Mouse (Mus musculus) hindbrain, postnatal 0 days (tissue): ENCODE results near the gene Pdia3. TPM values are rescaled to one million over a fixed set of nuclear protein-coding genes. Genes with fewer than 3 reads are reported as not detected.
"Not testable (repeated sequence)": the region's sequence is repeated elsewhere in the genome, so short reads cannot be mapped to it uniquely, and the experiment has no call there.

ENCODE experiments used
- ATAC-seq: fragments of 200-750 bp; cut with Nextera tagmentation; 2 replicates; pipeline ENCODE4 v1.8.0; 2017; ENCODE audit warnings: mild to moderate bottlenecking, moderate TSS enrichment, moderate library complexity
- DNase-seq: peaks from one replicate; pipeline ENCODE4 v3.0.0-alpha.2; 2015; ENCODE audit warnings: low spot score
- H3K27ac ChIP-seq: fragments of 300-500 bp; sonication (generic); 2 replicates; pipeline ENCODE4 v1.5.1; 2014; ENCODE audit warnings: mild to moderate bottlenecking
- H3K27me3 ChIP-seq: fragments of 300-500 bp; sonication (generic); 2 replicates; pipeline ENCODE4 v1.6.1; 2014; ENCODE audit warnings: low read length, mixed read lengths; ENCODE audit not compliant: insufficient read depth
- H3K36me3 ChIP-seq: fragments of 300-500 bp; sonication (generic); 2 replicates; pipeline ENCODE4 v1.6.1; 2014; ENCODE audit warnings: low read length, mixed read lengths; ENCODE audit not compliant: insufficient read depth
- H3K4me1 ChIP-seq: fragments of 300-500 bp; sonication (generic); 2 replicates; pipeline ENCODE4 v1.6.1; 2014; ENCODE audit warnings: antibody characterized with exemption, low read length, mixed read lengths; ENCODE audit not compliant: insufficient read depth
- H3K4me2 ChIP-seq: fragments of 300-500 bp; sonication (generic); 2 replicates; pipeline ENCODE4 v1.6.1; 2014; ENCODE audit warnings: low read depth, mild to moderate bottlenecking, low read length, moderate library complexity, mixed read lengths
- H3K4me3 ChIP-seq: fragments of 300-500 bp; sonication (generic); 2 replicates; pipeline ENCODE4 v1.5.1; 2014; ENCODE audit warnings: low read length
- H3K9ac ChIP-seq: fragments of 300-500 bp; sonication (generic); replicated peaks from 2 replicates; pipeline ENCODE4 v1.6.1; 2014; ENCODE audit warnings: mild to moderate bottlenecking, low read length, moderate library complexity, mixed read lengths
- H3K9me3 ChIP-seq: fragments of 300-500 bp; sonication (generic); 2 replicates; pipeline ENCODE4 v1.6.1; 2016; ENCODE audit warnings: low read length, mixed read lengths
- CTCF ChIP-seq: IDR thresholded peaks from 2 replicates; pipeline ENCODE4 v1.5.1; 2016; ENCODE audit warnings: antibody characterized with exemption, control low read depth, low read depth
- WGBS: fragments of 180-500 bp; shearing (Covaris S2); extraction: QIAGEN DNeasy Blood & Tissue Kit; methylation state at CpG from one replicate; pipeline ENCODE4 v1.1.7; 2014; 5-methylcytosine and 5-hydroxymethylcytosine counted together
- polyA plus RNA-seq: library from polyadenylated mRNA; unstranded; fragments of >200 nt; fragmentation: Nextera tagmentation; extraction: Ambion mirVana; gene quantifications from 2 replicates; pipeline ENCODE4 v1.2.1, GENCODE M21; 2015
- total RNA-seq: library from RNA; depleted of rRNA; stranded (reverse); fragments of >200 nt; gene quantifications from 2 replicates; pipeline ENCODE4 v1.2.3, GENCODE M21; 2014

The Pdia3 gene
- total and polyA plus RNA-seq, 2 experiments from 2014 or later = 47.4 to 296 TPM

DNA sequence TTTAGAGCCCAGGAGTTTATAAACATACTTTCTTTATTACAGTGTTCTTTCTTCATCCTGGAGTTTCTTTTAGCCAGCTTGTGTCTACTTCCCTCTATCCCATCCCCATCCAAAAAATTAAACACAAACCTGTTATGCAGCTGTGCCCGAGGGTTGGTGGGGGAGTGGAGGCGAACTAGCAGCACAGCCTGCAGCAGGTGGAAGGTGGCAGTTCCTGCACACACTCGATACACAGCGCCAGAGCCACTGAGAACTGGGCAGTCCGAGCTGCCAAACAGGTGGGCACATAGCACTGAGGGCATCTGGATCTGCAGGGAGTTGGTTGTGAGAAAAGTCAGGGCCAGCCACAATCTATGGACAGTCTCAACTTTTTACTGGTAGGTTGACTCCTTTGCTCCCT is 42.0 kb downstream of the Pdia3 start:
- ATAC-seq (no peak), DNase-seq (no peak)
- H3K4me3 ChIP-seq = no peak overlapping the region
- H3K36me3 ChIP-seq = peaks cover 13% of the 10 kb centered on the region; the same call in 1 of the 2 replicates
- H3K4me2 ChIP-seq = no peak overlapping the region
- H3K4me1 ChIP-seq = peaks cover 5% of the 10 kb centered on the region; the same call in 1 of the 2 replicates
- no peak overlapping the region for H3K9ac ChIP-seq
- no peak overlapping the region for H3K27ac ChIP-seq
- no peaks in the 10 kb centered on the region for H3K27me3 ChIP-seq
- 78% methylated on average over 5 of the region's 5 CpGs for WGBS
- no peaks in the 10 kb centered on the region for H3K9me3 ChIP-seq
- TF ChIP-seq CTCF = no peak

DNA sequence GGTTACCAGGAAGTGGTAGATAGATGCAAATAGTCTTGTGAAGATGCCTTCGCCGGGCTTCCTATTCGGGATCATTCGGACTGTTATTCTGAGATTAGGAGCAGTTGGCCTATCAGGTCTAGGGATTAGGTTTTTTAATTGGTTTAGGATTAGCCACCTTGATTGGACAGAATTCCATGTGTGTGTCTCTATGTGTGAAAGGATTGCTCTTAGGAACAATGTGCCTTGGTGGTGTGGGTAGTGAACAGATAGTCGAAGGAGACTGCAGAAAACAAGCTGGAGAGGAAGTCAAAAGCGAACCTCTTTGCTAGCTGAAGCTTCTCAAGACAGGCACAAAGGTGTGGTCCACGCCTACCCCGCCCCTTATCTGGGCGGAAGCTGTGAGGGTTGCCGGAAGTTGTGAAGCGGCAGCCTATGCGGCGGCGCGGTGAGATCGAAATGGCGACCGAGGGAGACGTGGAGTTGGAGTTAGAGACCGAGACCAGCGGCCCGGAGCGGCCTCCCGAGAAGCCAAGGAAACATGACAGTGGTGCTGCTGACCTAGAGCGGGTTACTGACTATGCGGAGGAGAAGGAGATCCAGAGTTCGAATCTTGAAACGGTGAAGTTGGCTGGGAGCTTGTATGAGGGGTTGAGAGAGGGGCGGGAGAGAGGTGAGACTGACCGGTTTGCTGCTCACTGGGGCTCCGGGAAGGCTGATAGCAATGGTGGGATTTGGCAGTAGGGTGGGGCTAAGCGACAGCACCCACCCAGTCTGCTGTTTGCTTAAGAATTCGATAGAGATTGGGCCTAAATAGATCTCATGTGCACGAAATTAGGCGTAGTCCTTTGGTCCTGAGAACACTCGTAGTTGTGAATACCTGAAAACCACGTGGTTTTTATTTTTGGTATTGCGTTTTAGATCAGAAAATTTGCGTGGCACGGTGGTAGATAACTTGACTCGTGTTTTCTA is 43.4 kb downstream of the Pdia3 start, which contains the start of gene Serinc4:
Gene Serinc4 (minus strand): TSS at position 90 of the 951 bp plus-strand sequence.
- peak; percentile 94 for ATAC-seq
- peak within 1 kb of the TSS; percentile 77 for H3K4me2 ChIP-seq
- H3K27ac ChIP-seq = peak within 1 kb of the TSS; percentile 73
- peak within 1 kb of the TSS; percentile 70 for H3K9ac ChIP-seq
- DNase-seq = peak; percentile 91
- peak within 1 kb of the TSS; percentile 80 for H3K4me3 ChIP-seq
- no peaks in the 10 kb centered on the region for H3K27me3 ChIP-seq
- TF ChIP-seq CTCF = no peak
- 5% methylated on average over 41 of the region's 41 CpGs for whole genome bisulfite sequencing
- H3K9me3 ChIP-seq = no peaks in the 10 kb centered on the region
- peaks cover 10% of the 10 kb centered on the region; the same call in 1 of the 2 replicates for H3K36me3 ChIP-seq
- H3K4me1 ChIP-seq = peaks cover 5% of the 10 kb centered on the region; the same call in 1 of the 2 replicates

DNA sequence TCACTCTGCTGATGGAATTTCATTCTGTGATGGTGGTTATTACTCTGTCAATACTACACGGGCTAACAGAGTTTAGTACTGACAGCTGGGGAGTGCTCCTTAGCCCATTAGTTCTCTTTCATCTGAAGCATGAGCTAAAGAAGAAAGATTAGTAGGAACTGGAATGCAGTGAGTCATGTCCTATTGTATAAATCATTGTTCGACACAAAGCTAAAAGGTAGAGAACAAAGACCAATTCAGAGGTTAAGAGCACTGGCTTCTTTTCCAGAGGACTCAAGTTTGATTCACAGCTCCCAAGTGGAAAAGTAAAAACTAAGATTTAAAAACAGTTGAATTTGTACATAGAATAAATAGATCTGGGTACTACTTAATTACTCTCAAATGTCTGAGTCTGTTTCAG is 46.5 kb downstream of the Pdia3 start:
- H3K4me3 ChIP-seq = no peak overlapping the region
- no peak for ATAC-seq
- no peak overlapping the region for H3K27ac ChIP-seq
- H3K27me3 ChIP-seq = no peaks in the 10 kb centered on the region
- H3K36me3 ChIP-seq = no peaks in the 10 kb centered on the region
- H3K4me1 ChIP-seq = peaks cover 5% of the 10 kb centered on the region; the same call in 1 of the 2 replicates
- DNase-seq = no peak
- WGBS = 65% methylated on average over 2 of the region's 2 CpGs
- TF ChIP-seq CTCF = no peak
- no peak overlapping the region for H3K4me2 ChIP-seq
- H3K9me3 ChIP-seq = no peaks in the 10 kb centered on the region
- no peak overlapping the region for H3K9ac ChIP-seq

DNA sequence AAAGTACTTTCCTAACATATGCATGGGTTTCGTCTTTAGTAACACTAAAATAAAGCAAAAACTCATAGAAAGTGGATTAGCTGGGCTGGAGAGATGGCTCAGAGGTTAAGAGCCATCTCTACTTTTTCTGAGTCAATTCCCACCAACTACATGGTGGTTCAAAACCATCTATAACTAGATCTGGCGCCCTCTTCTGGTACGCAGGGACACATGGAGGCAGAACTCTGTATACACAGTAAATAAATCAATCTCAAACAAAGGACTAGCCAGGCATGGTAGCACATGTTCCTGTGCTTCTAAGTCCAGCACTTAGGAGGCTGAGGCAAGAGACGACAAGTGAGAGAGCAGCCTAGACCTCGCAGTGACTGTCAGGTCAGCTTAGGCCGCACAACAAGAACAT is 55.4 kb downstream of the Pdia3 start:
- H3K9ac ChIP-seq, DNase-seq, H3K4me3 ChIP-seq, H3K4me2 ChIP-seq, H3K27me3 ChIP-seq, H3K4me1 ChIP-seq, ATAC-seq, H3K27ac ChIP-seq, H3K9me3 ChIP-seq, H3K36me3 ChIP-seq: not testable (repeated sequence)
- 71% methylated on average over 1 of the region's 6 CpGs for WGBS

DNA sequence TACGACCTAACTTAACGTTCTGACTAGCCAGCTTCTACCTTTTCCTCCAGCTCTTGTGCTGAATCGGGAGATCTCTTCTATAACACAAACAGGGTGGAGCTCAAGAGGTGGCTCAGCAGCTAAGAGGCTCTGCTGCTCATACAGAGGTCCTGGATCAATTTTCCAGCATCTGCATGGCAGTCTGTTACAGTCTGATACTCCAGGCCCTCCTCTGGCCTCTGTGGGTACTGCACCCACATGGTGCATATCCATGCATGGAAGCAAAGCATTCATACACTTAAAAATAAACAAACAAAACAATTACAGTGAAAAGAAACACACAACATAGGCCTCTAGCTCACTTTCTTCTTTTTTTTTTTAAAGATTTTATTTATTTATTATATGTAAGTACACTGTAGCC is 59.2 kb downstream of the Pdia3 start:
- H3K27me3 ChIP-seq, H3K36me3 ChIP-seq, DNase-seq, H3K9me3 ChIP-seq, H3K4me2 ChIP-seq, H3K4me3 ChIP-seq, H3K9ac ChIP-seq, H3K4me1 ChIP-seq, H3K27ac ChIP-seq, ATAC-seq: not testable (repeated sequence)
- 97% methylated on average over 3 of the region's 3 CpGs for WGBS

DNA sequence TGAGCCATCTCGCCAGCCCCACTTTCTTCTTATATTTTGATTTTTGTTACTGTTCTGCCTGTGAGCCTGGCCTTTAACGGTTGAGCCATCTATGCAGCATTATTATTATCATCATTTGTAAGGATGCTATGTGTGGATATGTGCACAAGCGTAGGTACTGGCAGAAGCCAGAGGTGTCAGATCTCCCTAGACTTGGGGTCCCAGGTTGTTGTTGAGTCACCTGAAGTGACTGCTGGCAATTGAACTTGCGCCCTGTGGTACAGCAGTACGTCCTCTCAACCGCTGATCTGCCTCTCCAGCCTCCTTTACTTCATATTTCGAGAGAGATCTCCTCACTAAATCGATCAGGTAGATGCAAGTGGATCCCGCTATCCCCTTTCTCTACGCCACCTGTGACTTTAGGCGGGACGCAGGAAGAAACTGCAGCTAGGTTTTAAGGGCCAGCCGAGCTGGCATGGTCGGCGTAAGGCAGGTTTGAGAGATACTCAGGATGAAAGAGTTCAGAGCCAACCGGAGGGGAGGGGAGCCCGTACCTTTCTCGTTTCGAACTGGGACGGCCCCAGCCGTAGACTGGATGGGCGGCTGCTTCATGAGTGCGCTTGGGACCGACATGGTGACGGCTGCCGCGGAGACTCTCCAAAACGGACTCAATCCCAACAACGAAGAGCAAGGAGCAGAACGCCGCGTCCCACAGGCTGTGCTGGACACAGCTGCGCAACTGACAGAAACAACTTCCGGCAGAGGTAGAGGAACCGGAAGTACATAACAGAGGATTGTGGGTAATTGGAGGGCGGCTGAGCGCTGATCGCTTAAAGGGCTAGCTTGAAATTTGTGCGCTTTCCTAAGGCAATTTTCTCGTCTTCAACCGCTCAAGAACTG is 60.0 kb downstream of the Pdia3 start, which contains the start of gene Mfap1b:
Gene Mfap1b (minus strand): TSS at position 767 of the 879 bp plus-strand sequence.
- Histone ChIP-seq H3K4me2 (peak within 1 kb of the TSS; percentile 60), H3K27ac (peak within 1 kb of the TSS; percentile 78), H3K4me3 (peak within 1 kb of the TSS; percentile 60)
- H3K36me3 ChIP-seq, H3K9me3 ChIP-seq, H3K4me1 ChIP-seq, H3K9ac ChIP-seq, H3K27me3 ChIP-seq: not testable (repeated sequence)
- 7% methylated on average over 39 of the region's 41 CpGs for WGBS
- ATAC-seq = peak; percentile 96
- peak; percentile 94 for DNase-seq
